In the genomic region with DNA sequence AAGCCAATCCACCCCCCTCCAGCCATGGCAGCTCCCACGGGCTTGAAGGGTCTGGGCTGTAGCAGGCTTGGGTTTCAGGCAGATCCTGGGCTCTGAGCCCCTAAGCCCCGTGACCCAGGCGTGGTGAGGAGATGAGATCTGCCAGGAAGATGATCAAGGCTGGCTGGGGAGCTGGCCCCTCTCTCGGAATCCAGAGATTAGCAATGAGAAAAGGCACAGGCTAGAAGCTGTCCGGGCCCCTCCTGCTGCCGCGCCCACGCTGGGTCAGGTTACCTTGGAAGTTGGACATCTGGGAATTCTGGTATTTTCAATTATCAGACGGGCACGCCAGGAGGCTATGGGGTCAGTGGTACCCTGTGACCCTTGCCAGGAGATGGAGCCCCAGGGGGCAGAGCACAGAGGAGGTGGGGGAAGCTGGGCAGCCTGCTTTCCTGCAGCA, we compare ENCODE assay signal across 17 mouse cellular contexts.
DNase-seq lines count a peak whose midpoint lies in the region; ATAC-seq and TF ChIP-seq lines count a peak whose summit lies in the region.
"Had no signal": no experiment of that assay in that cellular context is flagged by ENCODE, and none has a peak within 500 bp of the region (broad histone marks: within the 10 kb centered on the region; RNA-seq: fewer than 3 reads in every experiment).

No protein-coding gene starts in this region.

- H3K4me1 ChIP-seq in kidney, embryonic 15.5 days, result peaks cover 29% of the 10 kb centered on the region
- H3K4me1 ChIP-seq in embryonic facial prominence, embryonic 11.5 days (ENCODE audit: control insufficient read depth, insufficient read depth, low read length), result peaks cover 6% of the 10 kb centered on the region
- peaks cover 4% of the 10 kb centered on the region; the same call in 1 of the 2 replicates for H3K4me1 ChIP-seq in limb, embryonic 14.5 days (ENCODE audit: control insufficient read depth, insufficient read depth, low read length)
- no peaks in the 10 kb centered on the region; the same call in none of the 2 replicates for H3K4me1 ChIP-seq in hindbrain, embryonic 11.5 days (replicated peaks; ENCODE audit: control insufficient read depth, insufficient read depth, low read length)

- H3K27ac ChIP-seq in kidney, embryonic 15.5 days, result peak overlapping the region; percentile 47
- H3K27ac ChIP-seq in embryonic facial prominence, embryonic 11.5 days (replicated peaks; ENCODE audit: low read depth, low read length), result no peak overlapping the region
- H3K27ac ChIP-seq in limb, embryonic 14.5 days (replicated peaks; ENCODE audit: low read depth, low read length), result no peak overlapping the region
- no peak overlapping the region for H3K27ac ChIP-seq in hindbrain, embryonic 11.5 days (ENCODE audit: low read depth, low read length)
- H3K27ac ChIP-seq: hindbrain, postnatal 0 days; liver, embryonic 14.5 days had no signal

- peaks cover 10% of the 10 kb centered on the region; the same call in 1 of the 2 replicates for H3K36me3 ChIP-seq in kidney, embryonic 15.5 days
- no peaks in the 10 kb centered on the region for H3K36me3 ChIP-seq in embryonic facial prominence, embryonic 11.5 days (replicated peaks; ENCODE audit: control insufficient read depth, insufficient read depth, low read depth, low read length)
- H3K36me3 ChIP-seq in limb, embryonic 14.5 days (ENCODE audit: control insufficient read depth, insufficient read depth, low read length), result peaks cover 24% of the 10 kb centered on the region
- H3K36me3 ChIP-seq in hindbrain, embryonic 11.5 days (ENCODE audit: control insufficient read depth, insufficient read depth, low read length), result 0 out of 2 replicates have a peak, but pooled peaks cover 5% of the 10 kb centered on the region

- TF ChIP-seq POLR2A in limb, embryonic 14.5 days (IDR thresholded peaks at IDR 0.05; ENCODE audit: borderline replicate concordance, extremely low read depth, insufficient read depth, insufficient read length), result no peak

- H3K27me3 ChIP-seq in kidney, embryonic 15.5 days, result no peaks in the 10 kb centered on the region
- no peaks in the 10 kb centered on the region for H3K27me3 ChIP-seq in embryonic facial prominence, embryonic 11.5 days (ENCODE audit: control insufficient read depth, insufficient read depth, low read length)
- H3K27me3 ChIP-seq in limb, embryonic 14.5 days (ENCODE audit: control insufficient read depth, insufficient read depth, low read length), result no peaks in the 10 kb centered on the region
- H3K27me3 ChIP-seq in hindbrain, embryonic 11.5 days (ENCODE audit: control insufficient read depth, insufficient read depth, low read length), result no peaks in the 10 kb centered on the region

- H3K4me3 ChIP-seq in kidney, embryonic 15.5 days (replicated peaks), result no peak overlapping the region
- H3K4me3 ChIP-seq in embryonic facial prominence, embryonic 11.5 days (ENCODE audit: low read depth, low read length), result no peak overlapping the region
- no peak overlapping the region for H3K4me3 ChIP-seq in limb, embryonic 14.5 days (replicated peaks; ENCODE audit: low read length)
- no peak overlapping the region for H3K4me3 ChIP-seq in hindbrain, embryonic 11.5 days (ENCODE audit: low read depth, low read length)

- DNase-seq in kidney, postnatal 10 days, result no peak
- peak; percentile 55 for DNase-seq in embryo, embryonic 10.5 days (ENCODE audit: low spot score)
- DNase-seq in embryonic facial prominence, embryonic 11.5 days (ENCODE audit: low spot score), result peak; percentile 53
- DNase-seq in limb, embryonic 14.5 days (ENCODE audit: low spot score), result peak; percentile 22
- DNase-seq in heart, adult 8-10 months (ENCODE audit: low spot score), result no peak
- DNase-seq in hindbrain, embryonic 11.5 days (ENCODE audit: low spot score), result no peak
- DNase-seq: adrenal gland, adult 2 months; cerebellum, adult 11 months; heart, adult 11 months; kidney, postnatal 36 days; lung, postnatal 10 days; right cerebral cortex, adult 18-20 months; spleen, adult 18-20 months; thymus, postnatal 36 days had no signal

- peak; percentile 54 for ATAC-seq in kidney, embryonic 15.5 days (replicated peaks; ENCODE audit: low FRiP score)
- ATAC-seq in embryonic facial prominence, embryonic 11.5 days (replicated peaks; ENCODE audit: insufficient number of reproducible peaks, low FRiP score, low TSS enrichment, low read depth), result no peak
- peak; percentile 42; the same call in 1 of the 2 replicates for ATAC-seq in limb, embryonic 14.5 days (ENCODE audit: low FRiP score, low read depth)
- no peak for ATAC-seq in hindbrain, embryonic 11.5 days (ENCODE audit: low FRiP score)
- ATAC-seq: hindbrain, postnatal 0 days had no signal

- no peak overlapping the region for H3K9ac ChIP-seq in kidney, embryonic 15.5 days
- no peak overlapping the region for H3K9ac ChIP-seq in embryonic facial prominence, embryonic 11.5 days (replicated peaks; ENCODE audit: low read length)
- no peak overlapping the region for H3K9ac ChIP-seq in limb, embryonic 14.5 days (ENCODE audit: low read depth, low read length, severe bottlenecking)
- H3K9ac ChIP-seq in hindbrain, embryonic 11.5 days (ENCODE audit: low read depth, low read length), result no peak overlapping the region
- H3K9ac ChIP-seq: liver, embryonic 14.5 days had no signal

- H3K9me3 ChIP-seq in kidney, embryonic 15.5 days (replicated peaks), result no peaks in the 10 kb centered on the region
- no peaks in the 10 kb centered on the region for H3K9me3 ChIP-seq in embryonic facial prominence, embryonic 11.5 days (replicated peaks; ENCODE audit: control insufficient read depth, low read length)
- H3K9me3 ChIP-seq in limb, embryonic 14.5 days (ENCODE audit: control insufficient read depth, low read length), result no peaks in the 10 kb centered on the region
- H3K9me3 ChIP-seq in hindbrain, embryonic 11.5 days (ENCODE audit: control insufficient read depth, low read length), result no peaks in the 10 kb centered on the region

- 21% methylated on average over 10 of the region's 10 CpGs for WGBS in kidney, embryonic 15.5 days
- 11% methylated on average over 10 of the region's 10 CpGs for WGBS in embryonic facial prominence, embryonic 11.5 days
- 21% methylated on average over 10 of the region's 10 CpGs for WGBS in limb, embryonic 14.5 days
- WGBS in hindbrain, embryonic 11.5 days, result 62% methylated on average over 10 of the region's 10 CpGs

- no peak overlapping the region for H3K4me2 ChIP-seq in kidney, embryonic 15.5 days
- H3K4me2 ChIP-seq in embryonic facial prominence, embryonic 11.5 days (ENCODE audit: low read depth, low read length), result no peak overlapping the region
- no peak overlapping the region for H3K4me2 ChIP-seq in limb, embryonic 14.5 days (replicated peaks; ENCODE audit: low read depth, low read length, severe bottlenecking)
- no peak overlapping the region for H3K4me2 ChIP-seq in hindbrain, embryonic 11.5 days (replicated peaks; ENCODE audit: low read depth, low read length)

Comparison
In these comparisons a context has a peak if more than half of its experiments do, and no peak if none do; other contexts are left out.
1. ATAC-seq: peak in kidney, embryonic 15.5 days (single experiment) and limb, embryonic 14.5 days (single experiment); none in embryonic facial prominence, embryonic 11.5 days (single experiment) and hindbrain, embryonic 11.5 days (single experiment).
2. DNase-seq: peak in embryo, embryonic 10.5 days (single experiment), embryonic facial prominence, embryonic 11.5 days (single experiment) and limb, embryonic 14.5 days (single experiment); none in kidney, postnatal 10 days (single experiment), heart, adult 8-10 months (single experiment) and hindbrain, embryonic 11.5 days (single experiment).